Mouse (Mus musculus) urinary bladder, adult 2 months (tissue): ENCODE measurements around the gene Frmd8. TPM values are rescaled to one million over a fixed set of nuclear protein-coding genes. Genes with fewer than 3 reads are reported as not detected.
"Not testable (repeated sequence)": the region's sequence is repeated elsewhere in the genome, so short reads cannot be mapped to it uniquely, and the experiment has no call there.

ENCODE experiments used
- DNase-seq: peaks from one replicate; pipeline ENCODE4 v3.0.0; 2022; ENCODE audit warnings: low spot score
- polyA plus RNA-seq: library from polyadenylated mRNA; depleted of rRNA; stranded (reverse); fragments of >200 nt; gene quantifications from 2 replicates; pipeline ENCODE4 v1.2.3, GENCODE M21; 2012

Gene Frmd8
- polyA plus RNA-seq, 1 experiment, result 21.6 TPM

DNA sequence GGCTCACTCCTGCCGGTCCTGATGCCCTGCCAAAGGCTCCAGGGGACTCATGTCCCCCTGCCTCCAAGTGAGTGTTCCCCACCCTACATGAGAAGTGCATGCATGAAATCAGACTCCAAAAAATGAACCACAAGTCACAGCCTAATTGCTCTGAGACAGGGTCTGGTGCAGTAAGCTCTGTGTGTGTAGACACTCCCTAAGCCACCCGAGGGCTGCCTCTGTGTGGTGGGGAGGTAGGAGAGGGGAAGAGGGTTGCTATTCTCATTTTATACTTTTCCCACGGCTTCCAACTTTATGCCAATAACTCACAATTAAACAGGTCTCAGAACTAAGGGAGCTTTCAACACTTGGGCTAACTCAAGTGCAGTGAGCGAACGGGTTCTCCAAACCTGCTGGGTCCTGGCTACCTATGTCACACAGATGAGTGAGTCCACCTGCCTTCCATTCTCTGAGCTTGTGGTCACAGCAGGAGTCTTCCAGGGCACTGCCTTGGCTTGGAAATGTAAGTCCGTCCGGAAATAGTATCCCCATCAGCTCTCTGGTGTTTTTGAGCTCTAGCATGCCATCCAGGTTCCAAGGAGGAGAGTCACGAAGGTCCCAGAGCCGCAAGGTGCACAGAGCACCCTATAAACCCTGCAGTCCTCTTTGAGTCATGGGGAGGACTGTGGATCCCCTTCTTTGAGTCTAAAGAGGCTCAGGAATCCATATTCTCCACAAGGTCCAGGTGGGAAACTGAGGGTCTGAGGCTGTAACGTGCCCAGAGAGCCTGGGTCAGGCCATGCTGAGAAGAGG, 50.1 kb downstream of the Frmd8 start:
- no peak for DNase-seq

DNA sequence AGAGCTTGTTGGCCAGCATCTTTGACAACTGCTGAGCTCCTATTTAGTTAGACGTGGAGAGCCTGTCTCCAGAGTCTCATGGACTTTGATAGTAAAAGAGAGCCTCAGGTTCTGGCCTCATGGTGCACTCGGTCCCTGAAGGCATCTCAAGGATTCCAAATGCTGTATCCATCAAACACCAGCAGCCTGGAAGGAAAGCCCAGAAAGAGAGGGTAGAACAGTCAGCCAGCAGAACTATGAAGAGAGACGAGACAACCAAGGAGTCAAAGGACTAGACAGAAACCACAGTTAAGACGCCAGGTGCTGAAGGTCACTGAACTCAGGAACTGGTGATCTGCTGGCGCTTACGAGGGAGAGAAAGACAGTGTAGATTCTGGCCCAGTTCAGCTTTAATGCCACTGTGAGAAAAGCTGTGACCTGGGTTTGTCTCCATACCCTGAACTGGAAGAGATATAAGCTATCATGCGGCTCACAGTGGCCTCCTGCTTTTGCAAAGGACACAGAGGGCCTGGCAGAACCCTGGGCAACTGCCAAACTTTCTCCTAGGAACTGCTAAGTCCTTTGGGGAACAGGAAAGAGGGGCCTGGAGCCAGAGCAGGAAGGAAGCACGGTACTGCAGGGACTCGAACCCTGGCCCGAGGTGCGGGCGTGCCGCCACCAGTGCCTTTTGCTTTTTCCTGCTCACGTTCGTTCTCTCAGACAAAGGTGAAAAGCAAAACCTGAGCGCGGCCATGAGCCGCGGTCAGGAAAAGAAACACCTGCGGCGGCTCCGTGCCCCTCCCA, 50.8 kb downstream of the Frmd8 start:
- no peak for DNase-seq

DNA sequence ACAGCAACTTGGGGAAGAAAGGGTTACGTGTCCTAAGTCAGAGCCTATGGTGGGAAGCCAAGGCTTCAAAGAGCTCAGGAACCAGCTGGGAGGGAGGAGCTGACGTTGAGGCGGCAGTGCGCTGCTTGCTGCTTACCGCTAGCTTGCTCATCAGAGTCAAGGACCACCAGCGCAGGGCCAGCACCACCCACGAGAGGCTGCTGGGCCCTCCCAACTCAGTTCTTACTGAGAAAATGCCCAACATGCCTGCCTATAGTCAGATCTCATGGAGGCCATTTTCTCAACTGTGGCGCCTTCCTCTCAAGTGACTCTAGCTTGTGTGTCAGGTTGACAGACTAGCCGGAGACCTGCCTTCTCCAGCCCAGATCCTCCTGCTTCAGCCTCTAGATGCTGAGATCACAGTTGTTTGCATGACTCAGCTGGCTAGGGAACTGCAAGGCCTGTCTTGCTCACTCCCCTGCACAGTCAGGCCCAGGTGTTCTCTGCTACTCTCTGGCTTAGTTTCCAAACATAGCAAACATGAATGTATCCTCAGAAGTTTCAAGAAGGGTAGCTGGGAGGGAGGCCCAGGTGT, 51.7 kb downstream of the Frmd8 start:
- no peak for DNase-seq

- no peak for DNase-seq
These were observed 52.3 kb downstream of the Frmd8 start for GRCm38 (mm10) chr19:5822834-5823205.

GRCm38 (mm10) chr19:5822174-5822833, 52.8 kb downstream of the Frmd8 start:
- no peak for DNase-seq

DNA sequence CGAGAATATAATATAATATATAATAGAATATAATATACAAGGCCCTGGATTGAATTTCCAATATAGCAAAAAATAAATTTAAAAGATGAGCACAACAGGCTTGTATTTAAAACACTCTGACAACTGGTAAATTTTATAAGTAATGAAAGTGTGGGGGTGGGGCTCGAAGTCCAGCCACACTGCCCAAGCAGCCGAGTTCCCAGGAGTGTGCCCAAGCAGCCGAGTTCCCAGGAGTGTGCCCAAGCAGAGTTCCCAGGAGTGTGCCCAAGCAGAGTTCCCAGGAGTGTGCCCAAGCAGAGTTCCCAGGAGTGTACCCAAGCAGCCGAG, 53.3 kb downstream of the Frmd8 start:
- DNase-seq, result no peak

GRCm38 (mm10) chr19:5819549-5819948, 55.5 kb downstream of the Frmd8 start:
- DNase-seq, result no peak

DNA sequence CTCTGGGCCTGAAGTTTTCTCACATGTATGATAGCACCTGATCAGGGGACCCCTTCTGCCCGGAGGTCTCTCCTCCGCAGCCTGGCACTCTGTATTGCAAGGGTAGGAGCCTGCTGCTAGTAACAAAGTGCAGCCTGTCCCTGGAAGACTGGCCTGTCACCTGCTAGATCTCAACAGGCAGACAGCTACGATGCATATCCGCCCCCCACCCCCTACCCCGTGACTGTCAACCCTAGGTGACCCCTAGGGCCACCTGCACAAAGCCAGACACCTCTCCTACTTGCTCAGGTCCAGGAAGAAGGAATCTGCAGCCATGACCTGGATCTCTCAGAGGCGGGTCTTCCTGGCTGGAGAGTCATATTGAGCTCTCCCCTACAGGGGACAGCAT, 56.5 kb downstream of the Frmd8 start:
- DNase-seq, result no peak

GRCm38 (mm10) chr19:5817703-5818589, 57.1 kb downstream of the Frmd8 start:
- peak; percentile 75 for DNase-seq

DNA sequence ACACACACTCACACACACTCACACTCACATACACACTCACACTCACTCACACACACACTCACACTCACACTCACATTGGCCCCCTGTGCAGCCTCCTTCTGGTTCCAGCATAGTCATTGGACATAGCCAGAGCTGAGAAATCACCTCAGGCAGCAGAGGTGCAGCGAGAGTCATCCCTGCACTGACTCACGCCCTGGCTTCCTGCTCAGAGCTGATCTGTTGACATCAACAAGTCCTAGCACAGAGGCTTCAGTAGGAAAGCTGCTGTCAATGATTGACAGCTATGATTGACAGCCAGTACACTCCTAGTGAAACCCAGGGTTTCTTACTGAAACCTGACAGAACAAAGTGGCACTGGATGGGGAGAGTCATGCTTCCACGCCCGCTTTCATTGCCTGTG, 59.1 kb downstream of the Frmd8 start:
- DNase-seq, result no peak

DNA sequence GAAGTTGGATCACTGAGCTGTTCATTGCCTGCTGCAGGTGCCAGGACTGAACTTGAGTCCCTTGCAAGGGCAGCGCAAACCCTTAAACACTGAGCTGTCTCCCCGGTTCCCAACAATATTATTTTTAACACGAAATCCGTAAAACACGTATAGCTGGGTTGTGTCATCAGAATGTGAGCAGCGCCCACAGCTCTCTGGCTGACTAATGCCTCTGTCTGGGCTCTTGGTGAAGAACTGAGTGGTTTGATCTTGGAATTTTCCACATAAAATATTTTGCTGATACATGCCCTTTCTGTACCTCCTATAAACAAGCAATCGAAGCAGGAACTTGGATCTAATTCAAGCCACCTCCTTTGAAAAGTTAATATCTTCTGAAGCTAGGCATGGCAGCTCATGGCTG, 60.1 kb downstream of the Frmd8 start:
- no peak for DNase-seq

- DNase-seq, result not testable (repeated sequence)
These were observed 61.0 kb downstream of the Frmd8 start for GRCm38 (mm10) chr19:5814048-5814447.

DNA sequence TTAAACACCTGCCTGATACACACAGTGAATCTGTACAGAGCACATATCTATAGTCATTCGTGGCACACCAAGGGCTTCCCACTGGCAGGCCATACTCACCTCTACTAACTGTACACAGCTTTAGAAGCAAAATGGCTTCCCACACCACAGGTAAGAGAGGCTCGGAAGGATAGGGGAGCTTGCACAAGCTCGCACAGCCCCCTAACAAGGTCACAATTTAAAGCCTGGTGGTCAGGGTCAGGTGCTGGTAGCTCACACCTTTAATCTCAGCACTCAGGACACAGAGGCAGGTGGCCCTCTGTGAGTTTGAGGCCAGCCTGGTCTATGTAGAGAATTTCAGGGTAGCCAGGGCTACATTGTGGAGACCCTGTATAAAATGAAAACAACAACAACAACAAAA, 61.5 kb downstream of the Frmd8 start:
- no peak for DNase-seq

DNA sequence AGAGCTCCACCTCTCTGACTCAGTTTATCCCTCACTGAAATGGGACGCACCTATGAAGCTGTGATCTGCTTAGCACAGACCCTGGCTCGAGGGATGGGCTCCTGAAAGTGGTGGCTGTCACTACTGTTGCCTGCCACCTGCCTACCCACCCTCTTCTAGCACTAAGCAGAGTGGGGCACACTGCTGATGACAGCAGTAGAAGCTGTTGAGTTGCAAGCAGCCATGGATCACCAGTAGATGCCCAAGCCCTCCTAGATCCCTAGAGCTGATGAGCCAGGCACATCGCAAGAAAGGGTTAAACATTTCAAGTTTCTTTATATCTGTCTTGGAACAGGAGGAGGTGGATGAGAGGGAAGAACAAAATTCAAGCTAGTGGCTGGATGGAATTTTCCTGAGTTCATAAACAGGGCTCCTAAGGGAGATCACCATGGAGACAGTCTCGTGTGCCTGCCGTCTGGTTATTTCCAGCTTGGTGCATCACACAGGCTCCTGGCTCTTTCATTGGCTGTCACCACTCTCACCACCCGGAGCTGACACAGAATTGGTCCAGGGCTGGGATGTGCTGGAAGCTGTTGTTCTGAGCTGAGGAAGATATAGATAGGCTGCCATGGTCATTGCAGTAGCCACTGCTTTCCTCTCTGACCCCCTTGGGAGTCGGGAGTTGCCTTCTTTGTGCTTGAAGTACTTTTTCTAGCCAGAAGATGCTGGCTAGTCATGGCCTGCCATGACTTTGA, 63.1 kb downstream of the Frmd8 start:
- no peak for DNase-seq

DNA sequence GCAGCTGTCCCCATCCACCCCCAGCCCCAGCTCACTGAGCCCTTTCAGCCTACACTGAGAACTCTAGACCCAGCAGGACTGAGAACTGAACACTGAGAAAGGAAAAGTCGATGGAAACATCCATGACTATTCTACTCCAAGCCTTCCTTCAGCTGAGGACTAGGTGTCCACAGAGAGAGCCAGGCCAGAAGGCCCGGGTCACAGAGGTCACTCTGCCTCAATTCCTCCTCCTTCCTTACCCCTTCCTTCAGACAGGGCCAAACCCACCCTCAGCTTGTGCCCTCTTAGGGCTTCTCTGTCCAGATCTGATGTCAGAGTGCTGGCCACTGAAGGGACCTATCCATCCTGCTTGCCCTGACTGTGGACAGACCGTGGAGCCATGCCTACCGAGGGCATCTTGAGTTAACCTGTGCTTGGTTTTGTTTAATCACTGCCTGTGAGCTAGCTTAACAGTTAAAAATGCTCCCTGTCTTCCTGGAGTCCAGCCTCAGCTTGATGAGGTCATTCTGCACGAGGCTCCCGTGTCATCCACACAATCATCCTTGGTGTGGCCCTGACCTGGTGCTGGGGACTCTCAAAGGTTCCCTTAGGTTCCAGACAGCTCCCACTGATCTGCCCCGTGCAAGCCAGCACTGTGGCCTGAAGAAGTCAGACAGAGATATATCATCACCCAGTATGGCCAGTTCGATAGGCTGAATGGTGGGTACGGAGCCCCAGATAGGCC, 64.1 kb downstream of the Frmd8 start:
- no peak for DNase-seq

GRCm38 (mm10) chr19:5810103-5810839, 64.8 kb downstream of the Frmd8 start:
- no peak for DNase-seq

DNA sequence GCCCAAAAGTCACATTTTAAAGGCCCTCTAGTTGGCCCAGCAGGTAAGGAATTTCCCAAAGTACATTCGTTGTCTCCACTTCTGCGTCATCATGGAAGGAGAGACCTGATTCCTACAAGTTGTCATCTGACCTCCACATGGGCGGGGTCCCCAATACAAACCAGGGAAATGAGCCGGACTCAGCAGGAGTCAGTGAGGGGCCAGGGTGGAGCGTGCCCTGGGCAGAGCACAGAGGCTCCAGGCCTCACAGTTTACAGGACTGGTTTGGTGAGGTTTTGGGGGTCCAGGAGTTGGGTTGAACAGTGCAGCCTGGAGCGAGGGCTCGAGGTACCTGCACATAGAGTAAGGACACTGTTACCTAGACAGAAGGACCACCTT, 65.4 kb downstream of the Frmd8 start:
- DNase-seq, result no peak

GRCm38 (mm10) chr19:5808955-5809711, 65.9 kb downstream of the Frmd8 start:
- no peak for DNase-seq

- DNase-seq, result no peak
These were observed 67.3 kb downstream of the Frmd8 start for GRCm38 (mm10) chr19:5807740-5808139.
